ENCODE assay signal across 9 mouse cellular contexts in genomic region chr2:165811536-165811935, GRCm38 (mm10).
DNase-seq lines count a peak whose midpoint lies in the region; ATAC-seq and TF ChIP-seq lines count a peak whose summit lies in the region.
"Had no signal": no experiment of that assay in that cellular context is flagged by ENCODE, and none has a peak within 500 bp of the region (broad histone marks: within the 10 kb centered on the region; RNA-seq: fewer than 3 reads in every experiment).

No protein-coding gene starts in this region.

- TF ChIP-seq CTCF in cerebellum, adult 2 months (IDR thresholded peaks at IDR 0.05; ENCODE audit: borderline replicate concordance, insufficient read depth, low read depth, low read length): peak; percentile 52; the same call in 1 of the 2 replicates
- peak; percentile 80 for TF ChIP-seq CTCF in liver, postnatal 0 days (IDR thresholded peaks at IDR 0.05; ENCODE audit: low read depth)
- peak; percentile 54 for TF ChIP-seq CTCF in lung, adult 2 months (IDR thresholded peaks at IDR 0.05; ENCODE audit: insufficient read depth, low read length)

- no peaks in the 10 kb centered on the region for H3K27me3 ChIP-seq in cerebellum, adult 2 months (ENCODE audit: control insufficient read depth, insufficient read depth, low read length)
- H3K27me3 ChIP-seq in liver, postnatal 0 days (ENCODE audit: insufficient read depth, low read length): no peaks in the 10 kb centered on the region
- H3K27me3 ChIP-seq in liver, embryonic 11.5 days (replicated peaks; ENCODE audit: control insufficient read depth, insufficient read depth, low read length): no peaks in the 10 kb centered on the region
- H3K27me3 ChIP-seq in intestine, embryonic 14.5 days (replicated peaks; ENCODE audit: control insufficient read depth, insufficient read depth, low read length): no peaks in the 10 kb centered on the region
- H3K27me3 ChIP-seq: megakaryocyte, embryonic 14.5 days had no signal

- TF ChIP-seq EP300 in liver, postnatal 0 days (IDR thresholded peaks at IDR 0.05; ENCODE audit: low read depth): no peak

- H3K4me1 ChIP-seq in cerebellum, adult 2 months (ENCODE audit: control insufficient read depth, insufficient read depth, low read length): no peaks in the 10 kb centered on the region
- H3K4me1 ChIP-seq in liver, postnatal 0 days (ENCODE audit: insufficient read depth): no peaks in the 10 kb centered on the region
- H3K4me1 ChIP-seq in liver, embryonic 11.5 days (replicated peaks; ENCODE audit: control insufficient read depth, insufficient read depth, low read length): no peaks in the 10 kb centered on the region
- H3K4me1 ChIP-seq in intestine, embryonic 14.5 days (replicated peaks; ENCODE audit: control insufficient read depth, insufficient read depth, low read length): no peaks in the 10 kb centered on the region
- no peaks in the 10 kb centered on the region for H3K4me1 ChIP-seq in lung, adult 2 months (ENCODE audit: control insufficient read depth, insufficient read depth, low read length)

- TF ChIP-seq POLR2A in cerebellum, adult 2 months (IDR thresholded peaks at IDR 0.05; ENCODE audit: borderline replicate concordance, insufficient read depth, low read length): no peak
- TF ChIP-seq POLR2A in lung, adult 2 months (IDR thresholded peaks at IDR 0.05; ENCODE audit: borderline replicate concordance, extremely low read depth, low read depth, low read length): no peak

- no peak overlapping the region for H3K27ac ChIP-seq in cerebellum, adult 2 months (ENCODE audit: insufficient read depth, low read length)
- no peak overlapping the region for H3K27ac ChIP-seq in liver, postnatal 0 days (ENCODE audit: low read depth)
- no peak overlapping the region for H3K27ac ChIP-seq in liver, embryonic 11.5 days (ENCODE audit: low read depth, low read length)
- no peak overlapping the region for H3K27ac ChIP-seq in intestine, embryonic 14.5 days (ENCODE audit: low read depth)

- WGBS in cerebellum, adult 2 months: 66% methylated on average over 5 of the region's 5 CpGs
- 71% methylated on average over 5 of the region's 5 CpGs for WGBS in liver, postnatal 0 days (ENCODE audit: insufficient replicate concordance)
- 67% methylated on average over 5 of the region's 5 CpGs for WGBS in liver, embryonic 11.5 days
- 64% methylated on average over 5 of the region's 5 CpGs for WGBS in intestine, embryonic 14.5 days
- WGBS in lung, adult 2 months: 60% methylated on average over 5 of the region's 5 CpGs

- H3K36me3 ChIP-seq in liver, postnatal 0 days (replicated peaks; ENCODE audit: insufficient read depth, low read length): peaks cover 77% of the 10 kb centered on the region
- peaks cover 67% of the 10 kb centered on the region for H3K36me3 ChIP-seq in liver, embryonic 11.5 days (ENCODE audit: control insufficient read depth, insufficient read depth, low read length)
- H3K36me3 ChIP-seq in intestine, embryonic 14.5 days (ENCODE audit: control insufficient read depth, insufficient read depth, low read length): peaks cover 94% of the 10 kb centered on the region

- ATAC-seq in liver, postnatal 0 days: 0 out of 2 replicates have a peak, but pooled peaks have one; percentile 21
- ATAC-seq in liver, embryonic 11.5 days (replicated peaks; ENCODE audit: low FRiP score): no peak
- ATAC-seq in intestine, embryonic 14.5 days (replicated peaks; ENCODE audit: low FRiP score, low TSS enrichment, low read depth): peak; percentile 23; the same call in 1 of the 2 replicates

- DNase-seq in cerebellum, adult 2 months: peak; percentile 58 to 66
- DNase-seq in cerebellum, adult 11-12 months: no peak
- no peak for DNase-seq in liver, postnatal 0 days
- no peak for DNase-seq in liver, embryonic 11.5 days (ENCODE audit: low spot score)
- DNase-seq in adrenal gland, postnatal 25 days: peak; percentile 44
- no peak for DNase-seq in intestine, embryonic 14.5 days (ENCODE audit: low spot score)
- DNase-seq in lung, adult 2 months: peak; percentile 37
- peak; percentile 77 for DNase-seq in testis, postnatal 10 days (ENCODE audit: low spot score)

- H3K9ac ChIP-seq in liver, postnatal 0 days (replicated peaks): no peak overlapping the region
- no peak overlapping the region for H3K9ac ChIP-seq in liver, embryonic 11.5 days (ENCODE audit: low read depth, low read length)
- no peak overlapping the region for H3K9ac ChIP-seq in intestine, embryonic 14.5 days (ENCODE audit: low read length)

- H3K4me2 ChIP-seq in liver, postnatal 0 days (ENCODE audit: low read depth, low read length): no peak overlapping the region
- no peak overlapping the region for H3K4me2 ChIP-seq in liver, embryonic 11.5 days
- no peak overlapping the region for H3K4me2 ChIP-seq in intestine, embryonic 14.5 days (ENCODE audit: low read length)

- H3K9me3 ChIP-seq in liver, postnatal 0 days (ENCODE audit: low read length): no peaks in the 10 kb centered on the region
- no peaks in the 10 kb centered on the region for H3K9me3 ChIP-seq in liver, embryonic 11.5 days (ENCODE audit: control insufficient read depth, low read length)
- no peaks in the 10 kb centered on the region for H3K9me3 ChIP-seq in intestine, embryonic 14.5 days (ENCODE audit: control insufficient read depth, low read length)
- H3K9me3 ChIP-seq: megakaryocyte, embryonic 14.5 days had no signal

- H3K4me3 ChIP-seq in cerebellum, adult 2 months (replicated peaks; ENCODE audit: insufficient read depth, low read depth, low read length): no peak overlapping the region
- H3K4me3 ChIP-seq in liver, postnatal 0 days (ENCODE audit: low read depth, low read length): no peak overlapping the region
- H3K4me3 ChIP-seq in liver, embryonic 11.5 days (ENCODE audit: low read depth, low read length): no peak overlapping the region
- H3K4me3 ChIP-seq in intestine, embryonic 14.5 days (ENCODE audit: low read depth, low read length): no peak overlapping the region
- H3K4me3 ChIP-seq in lung, adult 2 months (replicated peaks; ENCODE audit: extremely low read depth, low read depth, low read length): no peak overlapping the region
- H3K4me3 ChIP-seq: megakaryocyte, embryonic 14.5 days had no signal

Comparison
In these comparisons a context has a peak if more than half of its experiments do, and no peak if none do; other contexts are left out.
1. DNase-seq: peak in cerebellum, adult 2 months (2 of 2), adrenal gland, postnatal 25 days (single experiment), lung, adult 2 months (single experiment) and testis, postnatal 10 days (single experiment); none in cerebellum, adult 11-12 months (single experiment), liver, postnatal 0 days (single experiment), liver, embryonic 11.5 days (single experiment) and intestine, embryonic 14.5 days (single experiment).
2. Peak in every context shown above with its lines, with median percentiles within 50 percentile points of each other: CTCF ChIP-seq.